Mouse (Mus musculus) v-Abl transformed pro-B cells (cell line): ENCODE measurements at regions not wholly inside any gene's neighbourhood (a gene's known extent, or its start where the extent isn't known, plus 50 kb on each side); places are given as distances from the start of the nearest gene placed in this dataset.

Experiments used
- in situ Hi-C, 2 experiments: fragments of 400-800 bp; cut with MboI; formaldehyde crosslinking; loops; one replicate each; pipeline ENCODE4 v1.15.1; 2025; ENCODE audit not compliant: unreplicated experiment in 2 of 2

- in situ Hi-C loops = loop anchor here in 1 of 2 experiments (5.0 to 10.0 kb wide), 2 partner anchors 354 to 572 kb away; no protein-coding TSS in a partner anchor
These were observed 62.2 kb upstream of the Blcap start for GRCm38 (mm10) chr2:157633286-157633685.

GRCm38 (mm10) chr2:157635670-157636069 lies 64.6 kb upstream of the Blcap start:
- in situ Hi-C loops = loop anchor here in 1 of 2 experiments (10.0 kb wide), 1 partner anchor 569 kb away; no protein-coding TSS in a partner anchor

GRCm38 (mm10) chr2:157640873-157641272 lies 69.8 kb upstream of the Blcap start:
- in situ Hi-C loops = no loop called here

GRCm38 (mm10) chr2:157663584-157664375 lies 73.4 kb upstream of the Ctnnbl1 start:
- in situ Hi-C loops = no loop called here

GRCm38 (mm10) chr2:157664481-157664880 lies 72.7 kb upstream of the Ctnnbl1 start:
- in situ Hi-C loops = no loop called here

- in situ Hi-C loops = no loop called here
These were observed 67.0 kb upstream of the Ctnnbl1 start for GRCm38 (mm10) chr2:157670191-157670590.

GRCm38 (mm10) chr2:157674906-157675305 lies 62.3 kb upstream of the Ctnnbl1 start:
- in situ Hi-C loops = no loop called here

- in situ Hi-C loops = no loop called here
These were observed 60.6 kb upstream of the Ctnnbl1 start for GRCm38 (mm10) chr2:157676396-157677176.

- in situ Hi-C loops = no loop called here
These were observed 59.9 kb upstream of the Ctnnbl1 start for GRCm38 (mm10) chr2:157677262-157677661.

- in situ Hi-C loops = no loop called here
These were observed 55.3 kb upstream of the Ctnnbl1 start for GRCm38 (mm10) chr2:157681931-157682330.
